Mouse (Mus musculus): ENCODE measurements around the gene Itgb2l. TPM values are rescaled to one million over a fixed set of nuclear protein-coding genes. Genes with fewer than 3 reads are reported as not detected.

Gene Itgb2l
- polyA plus RNA-seq, 1 experiment from 2014 or later = 0.17 TPM

DNA sequence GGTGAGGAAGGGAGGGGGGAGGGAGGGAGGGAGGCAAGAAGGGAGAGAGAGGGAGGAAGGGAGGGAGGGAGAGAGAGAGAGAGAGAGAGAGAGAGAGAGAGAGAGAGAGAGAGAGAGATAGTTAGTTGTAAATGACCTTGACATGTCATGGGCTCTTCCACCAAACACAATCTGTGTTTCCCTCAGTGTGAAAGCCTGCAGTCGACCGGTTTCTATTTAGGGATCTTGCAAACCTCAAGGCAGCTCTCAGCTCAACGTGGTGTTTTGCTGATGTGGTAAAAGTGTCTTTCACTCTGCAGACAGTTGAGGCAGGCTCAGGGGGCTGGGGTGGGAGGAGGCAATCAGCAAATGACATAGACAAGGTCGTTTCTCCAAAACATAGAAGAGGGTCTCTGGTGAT, 37.1 kb downstream of the Itgb2l start:
- H3K4me2 ChIP-seq = no peak overlapping the region
- H3K4me1 ChIP-seq (ENCODE audit: control insufficient read depth, insufficient read depth, low read length) = peaks cover 10% of the 10 kb centered on the region; the same call in 1 of the 2 replicates
- no peaks in the 10 kb centered on the region for H3K36me3 ChIP-seq (ENCODE audit: control insufficient read depth, insufficient read depth, low read length)
- H3K27me3 ChIP-seq (ENCODE audit: control insufficient read depth, insufficient read depth, low read length) = no peaks in the 10 kb centered on the region
- H3K9me3 ChIP-seq (replicated peaks; ENCODE audit: control insufficient read depth, low read length) = no peaks in the 10 kb centered on the region
- H3K27ac ChIP-seq (ENCODE audit: low read depth, low read length) = peak overlapping the region; percentile 60
- no peak for ATAC-seq (replicated peaks; ENCODE audit: insufficient number of reproducible peaks, low FRiP score, low TSS enrichment)
- WGBS (ENCODE audit: insufficient replicate concordance) = 25% methylated on average over 4 of the region's 4 CpGs
- H3K4me3 ChIP-seq (ENCODE audit: low read depth, low read length) = no peak overlapping the region
- H3K9ac ChIP-seq (ENCODE audit: low read depth, low read length) = no peak overlapping the region

DNA sequence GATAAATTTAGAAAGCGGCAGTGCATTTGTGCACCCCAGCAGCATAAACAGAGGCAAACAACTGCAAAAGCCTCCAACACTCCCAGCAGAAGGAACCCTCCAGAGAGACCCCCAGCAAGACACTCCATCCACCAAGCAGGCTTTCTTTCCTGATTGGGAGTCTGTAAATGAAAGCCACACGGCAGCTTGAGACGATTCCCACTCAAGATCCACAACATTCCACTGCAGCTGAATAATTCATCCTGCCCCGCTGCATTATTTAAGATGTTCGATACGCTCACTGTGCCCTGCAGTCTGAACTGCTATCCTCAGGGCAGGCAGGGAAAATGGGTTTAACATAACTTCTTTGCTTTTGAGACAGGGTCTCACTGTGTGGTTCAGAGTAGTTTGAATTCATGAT, 41.1 kb downstream of the Itgb2l start:
- no peak overlapping the region for H3K27ac ChIP-seq (ENCODE audit: low read depth, low read length)
- H3K9ac ChIP-seq (ENCODE audit: low read depth, low read length) = no peak overlapping the region
- 67% methylated on average over 6 of the region's 6 CpGs for WGBS (ENCODE audit: insufficient replicate concordance)

DNA sequence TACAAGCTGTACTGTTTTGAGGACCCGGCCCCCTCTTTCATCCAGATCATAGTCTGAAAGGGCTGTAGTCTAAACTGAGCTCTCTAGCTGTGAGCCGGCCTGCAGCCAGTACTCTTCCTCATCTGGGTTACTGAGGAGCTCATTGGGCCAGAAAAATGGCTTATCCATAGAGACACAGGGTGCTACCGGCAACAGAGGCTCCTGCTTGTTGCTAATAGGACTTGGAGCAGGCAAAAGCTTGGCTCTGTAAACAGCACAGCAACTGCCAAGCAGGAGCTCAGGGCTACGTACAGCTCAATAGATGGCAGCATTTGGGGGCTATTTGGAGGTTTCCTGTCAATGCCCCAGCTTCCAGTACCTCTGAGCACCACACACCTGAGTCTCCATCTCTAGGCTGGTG, 43.4 kb downstream of the Itgb2l start:
- H3K9ac ChIP-seq (ENCODE audit: low read depth, low read length) = no peak overlapping the region
- no peaks in the 10 kb centered on the region for H3K36me3 ChIP-seq (ENCODE audit: control insufficient read depth, insufficient read depth, low read length)
- H3K27me3 ChIP-seq (ENCODE audit: control insufficient read depth, insufficient read depth, low read length) = no peaks in the 10 kb centered on the region
- H3K9me3 ChIP-seq (replicated peaks; ENCODE audit: control insufficient read depth, low read length) = no peaks in the 10 kb centered on the region
- 67% methylated on average over 4 of the region's 4 CpGs for WGBS (ENCODE audit: insufficient replicate concordance)
- H3K4me2 ChIP-seq = no peak overlapping the region
- ATAC-seq (replicated peaks; ENCODE audit: insufficient number of reproducible peaks, low FRiP score, low TSS enrichment) = no peak
- H3K4me3 ChIP-seq (ENCODE audit: low read depth, low read length) = no peak overlapping the region
- H3K4me1 ChIP-seq (ENCODE audit: control insufficient read depth, insufficient read depth, low read length) = peaks cover 9% of the 10 kb centered on the region; the same call in 1 of the 2 replicates
- H3K27ac ChIP-seq (ENCODE audit: low read depth, low read length) = no peak overlapping the region

More for the DNA sequence above, 41.1 kb downstream of the Itgb2l start:
- H3K27me3 ChIP-seq (ENCODE audit: control insufficient read depth, insufficient read depth, low read length) = no peaks in the 10 kb centered on the region
- no peaks in the 10 kb centered on the region for H3K36me3 ChIP-seq (ENCODE audit: control insufficient read depth, insufficient read depth, low read length)
- peaks cover 12% of the 10 kb centered on the region; the same call in 1 of the 2 replicates for H3K4me1 ChIP-seq (ENCODE audit: control insufficient read depth, insufficient read depth, low read length)
- ATAC-seq (replicated peaks; ENCODE audit: insufficient number of reproducible peaks, low FRiP score, low TSS enrichment) = no peak
- H3K4me2 ChIP-seq = no peak overlapping the region
- no peaks in the 10 kb centered on the region for H3K9me3 ChIP-seq (replicated peaks; ENCODE audit: control insufficient read depth, low read length)
- no peak overlapping the region for H3K4me3 ChIP-seq (ENCODE audit: low read depth, low read length)

DNA sequence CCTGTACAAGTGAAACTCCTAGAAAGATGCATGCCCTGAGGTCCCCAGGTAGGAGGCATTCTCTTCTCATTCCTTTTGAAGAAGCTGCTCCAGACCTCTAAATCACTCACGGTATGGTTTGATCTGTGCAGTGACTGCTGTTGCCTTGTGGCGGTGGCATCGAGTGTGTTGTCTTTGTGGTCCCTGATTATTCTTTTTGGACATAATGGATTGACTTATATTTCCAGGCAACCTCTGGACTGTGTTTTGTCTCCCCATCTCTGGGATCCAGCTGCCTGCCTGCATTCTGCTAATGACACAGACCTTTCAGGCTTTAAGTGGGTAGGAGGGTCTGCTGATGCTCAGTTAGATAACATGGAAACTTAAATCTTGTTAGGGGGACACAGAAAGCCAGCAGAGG, 44.6 kb downstream of the Itgb2l start:
- H3K36me3 ChIP-seq (ENCODE audit: control insufficient read depth, insufficient read depth, low read length) = no peaks in the 10 kb centered on the region
- H3K9ac ChIP-seq (ENCODE audit: low read depth, low read length) = no peak overlapping the region
- H3K27ac ChIP-seq (ENCODE audit: low read depth, low read length) = no peak overlapping the region
- H3K4me3 ChIP-seq (ENCODE audit: low read depth, low read length) = no peak overlapping the region
- H3K4me2 ChIP-seq = no peak overlapping the region
- peaks cover 9% of the 10 kb centered on the region; the same call in 1 of the 2 replicates for H3K4me1 ChIP-seq (ENCODE audit: control insufficient read depth, insufficient read depth, low read length)
- ATAC-seq (replicated peaks; ENCODE audit: insufficient number of reproducible peaks, low FRiP score, low TSS enrichment) = no peak
- no peaks in the 10 kb centered on the region for H3K27me3 ChIP-seq (ENCODE audit: control insufficient read depth, insufficient read depth, low read length)
- no peaks in the 10 kb centered on the region for H3K9me3 ChIP-seq (replicated peaks; ENCODE audit: control insufficient read depth, low read length)
- WGBS (ENCODE audit: insufficient replicate concordance) = 58% methylated on average over 3 of the region's 3 CpGs

DNA sequence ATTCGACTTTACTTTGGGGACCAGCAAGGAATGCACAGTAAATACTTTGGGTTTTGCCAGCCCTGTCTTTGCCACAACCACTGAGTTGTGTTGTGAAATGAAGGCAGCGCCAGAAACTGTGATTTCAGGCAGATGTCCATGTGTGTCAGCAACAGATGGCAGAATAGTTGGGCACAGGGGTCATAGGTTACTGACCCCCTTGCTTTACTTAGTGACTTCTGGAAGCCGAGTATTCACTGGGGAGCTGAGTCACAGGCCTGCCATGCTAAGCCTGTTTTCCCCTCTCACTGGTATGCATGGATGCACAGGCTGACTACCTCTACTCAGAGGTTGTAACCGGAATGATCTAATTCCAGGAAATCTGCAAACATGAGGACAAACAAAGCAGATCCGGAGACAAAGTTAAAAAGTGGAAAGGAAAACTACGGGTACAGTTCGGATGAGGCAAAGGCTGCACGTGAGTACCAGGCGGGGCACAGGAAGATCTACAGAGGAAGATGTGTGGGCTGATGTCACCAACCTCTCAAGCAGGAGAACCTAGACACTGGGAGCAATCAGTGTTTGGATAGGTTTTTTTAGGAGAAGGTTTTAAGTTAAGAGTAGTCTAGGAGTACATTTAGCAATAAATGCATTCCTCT, 47.3 kb downstream of the Itgb2l start:
- ATAC-seq (replicated peaks; ENCODE audit: insufficient number of reproducible peaks, low FRiP score, low TSS enrichment) = no peak
- Histone ChIP-seq H3K27ac (ENCODE audit: low read depth, low read length) (no peak overlapping the region), H3K4me1 (ENCODE audit: control insufficient read depth, insufficient read depth, low read length) (peaks cover 6% of the 10 kb centered on the region; the same call in 1 of the 2 replicates), H3K9ac (ENCODE audit: low read depth, low read length) (no peak overlapping the region), H3K4me2 (no peak overlapping the region), H3K4me3 (ENCODE audit: low read depth, low read length) (no peak overlapping the region), H3K27me3 (ENCODE audit: control insufficient read depth, insufficient read depth, low read length) (no peaks in the 10 kb centered on the region), H3K36me3 (ENCODE audit: control insufficient read depth, insufficient read depth, low read length) (no peaks in the 10 kb centered on the region), H3K9me3 (replicated peaks; ENCODE audit: control insufficient read depth, low read length) (no peaks in the 10 kb centered on the region)
- WGBS (ENCODE audit: insufficient replicate concordance) = 63% methylated on average over 9 of the region's 9 CpGs

DNA sequence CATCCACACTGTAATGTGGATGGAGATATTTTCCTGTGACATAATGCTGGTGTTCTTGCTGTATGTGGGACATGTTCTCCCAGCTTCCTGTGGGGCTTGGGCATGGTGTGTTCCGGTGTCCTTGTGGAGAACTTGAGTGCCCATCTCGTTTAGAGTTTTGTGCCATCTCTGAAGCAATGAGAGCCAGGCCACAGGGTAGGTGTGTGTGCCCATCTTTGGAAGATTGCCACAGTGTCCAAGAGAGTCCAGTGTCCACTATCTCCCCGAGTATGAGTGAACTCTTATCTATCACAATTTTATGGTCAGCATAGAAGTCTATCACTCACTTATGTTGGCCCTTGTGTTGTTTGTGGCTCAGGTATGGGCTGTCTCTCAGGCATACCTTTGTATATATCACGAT, 47.9 kb downstream of the Itgb2l start:
- Histone ChIP-seq H3K9ac (ENCODE audit: low read depth, low read length) (no peak overlapping the region), H3K27ac (ENCODE audit: low read depth, low read length) (no peak overlapping the region), H3K4me3 (ENCODE audit: low read depth, low read length) (no peak overlapping the region), H3K36me3 (ENCODE audit: control insufficient read depth, insufficient read depth, low read length) (no peaks in the 10 kb centered on the region), H3K9me3 (replicated peaks; ENCODE audit: control insufficient read depth, low read length) (no peaks in the 10 kb centered on the region), H3K4me2 (no peak overlapping the region), H3K4me1 (ENCODE audit: control insufficient read depth, insufficient read depth, low read length) (peaks cover 6% of the 10 kb centered on the region; the same call in 1 of the 2 replicates), H3K27me3 (ENCODE audit: control insufficient read depth, insufficient read depth, low read length) (no peaks in the 10 kb centered on the region)
- ATAC-seq (replicated peaks; ENCODE audit: insufficient number of reproducible peaks, low FRiP score, low TSS enrichment) = no peak
- 66% methylated on average over 4 of the region's 4 CpGs for WGBS (ENCODE audit: insufficient replicate concordance)

DNA sequence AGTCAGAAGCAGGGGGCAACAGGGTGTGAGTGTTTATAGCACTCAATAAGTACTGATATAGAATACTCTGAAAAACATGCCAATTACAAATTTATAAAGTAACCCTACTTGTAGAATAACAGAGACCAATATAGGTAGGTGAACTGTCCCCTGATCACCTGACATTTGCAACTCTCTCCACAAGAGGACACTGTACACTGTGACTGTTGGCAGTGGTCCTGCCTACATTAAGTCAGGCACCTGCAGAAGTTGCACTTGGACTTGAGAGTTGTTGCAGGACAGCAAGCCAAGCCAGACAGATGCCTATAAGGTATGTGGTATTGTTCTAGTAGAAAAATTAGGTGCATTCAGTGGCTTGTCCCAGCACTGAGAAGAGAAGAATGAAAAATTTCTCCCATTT, 52.3 kb downstream of the Itgb2l start:
- no peak overlapping the region for H3K4me3 ChIP-seq (ENCODE audit: low read depth, low read length)
- H3K4me1 ChIP-seq (ENCODE audit: control insufficient read depth, insufficient read depth, low read length) = no peaks in the 10 kb centered on the region
- no peaks in the 10 kb centered on the region for H3K36me3 ChIP-seq (ENCODE audit: control insufficient read depth, insufficient read depth, low read length)
- H3K9me3 ChIP-seq (replicated peaks; ENCODE audit: control insufficient read depth, low read length) = no peaks in the 10 kb centered on the region
- ATAC-seq (replicated peaks; ENCODE audit: insufficient number of reproducible peaks, low FRiP score, low TSS enrichment) = no peak
- H3K4me2 ChIP-seq = no peak overlapping the region
- no peak overlapping the region for H3K27ac ChIP-seq (ENCODE audit: low read depth, low read length)
- no peak overlapping the region for H3K9ac ChIP-seq (ENCODE audit: low read depth, low read length)
- no peaks in the 10 kb centered on the region for H3K27me3 ChIP-seq (ENCODE audit: control insufficient read depth, insufficient read depth, low read length)

DNA sequence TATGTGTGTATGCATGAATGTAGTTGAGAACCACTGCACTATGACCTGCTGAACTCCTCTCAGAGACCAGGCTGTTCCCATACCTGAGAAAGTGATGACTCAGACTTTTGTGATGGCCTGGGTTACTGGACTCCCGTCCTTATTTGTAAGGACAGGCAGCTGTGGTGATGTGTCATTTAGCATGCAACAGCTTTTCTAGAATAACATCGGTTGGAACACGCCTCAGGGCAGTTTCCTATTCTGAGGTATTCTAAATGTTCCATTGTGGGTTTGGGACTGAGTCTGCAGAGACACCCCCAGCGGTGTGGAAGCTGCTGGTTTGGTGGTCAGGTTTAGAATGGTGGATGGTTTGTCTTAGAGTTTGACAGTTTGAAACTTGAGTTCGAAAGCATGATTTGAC, 54.9 kb downstream of the Itgb2l start:
- WGBS (ENCODE audit: insufficient replicate concordance) = 73% methylated on average over 5 of the region's 5 CpGs
- no peak for ATAC-seq (replicated peaks; ENCODE audit: insufficient number of reproducible peaks, low FRiP score, low TSS enrichment)

DNA sequence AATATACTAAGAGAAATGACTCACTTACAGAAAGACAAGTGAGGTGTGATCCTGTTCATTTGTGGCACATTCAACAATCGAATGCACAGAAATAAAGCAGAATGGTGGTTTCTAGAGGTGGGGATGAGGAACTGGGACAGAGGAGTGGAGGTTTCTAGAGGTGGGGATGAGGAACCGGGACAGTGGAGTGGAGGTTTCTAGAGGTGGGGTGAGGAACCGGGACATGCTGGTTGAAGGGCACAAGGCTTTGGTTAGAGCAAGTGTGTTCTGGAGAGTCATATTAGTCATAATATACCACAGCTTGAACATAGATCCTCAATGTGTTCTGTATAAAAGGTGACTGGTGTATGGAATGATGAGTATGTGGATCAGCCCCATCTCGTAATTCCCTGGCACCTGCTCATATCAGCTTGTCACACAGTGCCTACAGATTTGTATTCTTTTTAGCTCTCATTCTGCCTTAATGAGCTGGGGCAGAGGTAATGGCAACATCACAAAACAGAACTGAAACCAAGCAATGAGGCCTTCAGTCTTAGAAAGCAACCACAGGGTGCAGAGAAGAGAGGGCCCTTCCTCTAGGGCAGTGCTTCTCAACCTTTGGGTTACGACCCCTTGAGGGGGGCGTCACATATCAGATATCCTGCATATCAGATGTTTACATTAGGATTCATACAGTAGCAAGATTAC, 55.6 kb downstream of the Itgb2l start:
- Histone ChIP-seq H3K9ac (ENCODE audit: low read depth, low read length) (no peak overlapping the region), H3K36me3 (ENCODE audit: control insufficient read depth, insufficient read depth, low read length) (no peaks in the 10 kb centered on the region), H3K4me3 (ENCODE audit: low read depth, low read length) (no peak overlapping the region), H3K27ac (ENCODE audit: low read depth, low read length) (no peak overlapping the region), H3K4me1 (ENCODE audit: control insufficient read depth, insufficient read depth, low read length) (no peaks in the 10 kb centered on the region), H3K4me2 (no peak overlapping the region), H3K27me3 (ENCODE audit: control insufficient read depth, insufficient read depth, low read length) (no peaks in the 10 kb centered on the region), H3K9me3 (replicated peaks; ENCODE audit: control insufficient read depth, low read length) (no peaks in the 10 kb centered on the region)
- ATAC-seq (replicated peaks; ENCODE audit: insufficient number of reproducible peaks, low FRiP score, low TSS enrichment) = no peak
- WGBS (ENCODE audit: insufficient replicate concordance) = 80% methylated on average over 6 of the region's 6 CpGs

More for the DNA sequence above, 54.9 kb downstream of the Itgb2l start:
- Histone ChIP-seq H3K36me3 (ENCODE audit: control insufficient read depth, insufficient read depth, low read length) (no peaks in the 10 kb centered on the region), H3K4me3 (ENCODE audit: low read depth, low read length) (no peak overlapping the region), H3K27ac (ENCODE audit: low read depth, low read length) (no peak overlapping the region), H3K9ac (ENCODE audit: low read depth, low read length) (no peak overlapping the region), H3K9me3 (replicated peaks; ENCODE audit: control insufficient read depth, low read length) (no peaks in the 10 kb centered on the region), H3K4me2 (no peak overlapping the region), H3K4me1 (ENCODE audit: control insufficient read depth, insufficient read depth, low read length) (no peaks in the 10 kb centered on the region), H3K27me3 (ENCODE audit: control insufficient read depth, insufficient read depth, low read length) (no peaks in the 10 kb centered on the region)
